Mouse (Mus musculus) erythroid progenitor cell, adult 5-6 weeks (primary cell): ENCODE measurements around the gene Shank2. TPM values are rescaled to one million over a fixed set of nuclear protein-coding genes. Genes with fewer than 3 reads are reported as not detected.

Source experiments
- ATAC-seq: replicated peaks from 2 replicates; pipeline ENCODE4 v1.8.0; 2016; ENCODE audit warnings: moderate number of reproducible peaks, mild to moderate bottlenecking, moderate TSS enrichment, inconsistent platforms; ENCODE audit not compliant: poor library complexity, low FRiP score, severe bottlenecking
- total RNA-seq, 2 experiments: library from RNA; stranded (forward) in 1 of 2; stranded (reverse) in 1 of 2; fragments of 150-400 nt in 1 of 2; fragments of 186-747, 209-891 nt in 1 of 2; gene quantifications; 2 replicates each; pipeline versions ENCODE4 v1.2.3 to v1.2.4; 2015 to 2017; ENCODE audit warnings: low replicate concordance in 2 of 2

The Shank2 gene
- total RNA-seq, 2 experiments from 2014 or later = 1.3 TPM; not detected in 1

GRCm38 (mm10) chr7:144153124-144153523 is 151.4 kb downstream of the Shank2 start:
- no peak for ATAC-seq

GRCm38 (mm10) chr7:144153682-144154081 is 152.0 kb downstream of the Shank2 start:
- no peak for ATAC-seq

- ATAC-seq = no peak
These were observed 156.2 kb downstream of the Shank2 start for GRCm38 (mm10) chr7:144157936-144158335.

- ATAC-seq = no peak
These were observed 157.8 kb downstream of the Shank2 start for GRCm38 (mm10) chr7:144159556-144159955.

DNA sequence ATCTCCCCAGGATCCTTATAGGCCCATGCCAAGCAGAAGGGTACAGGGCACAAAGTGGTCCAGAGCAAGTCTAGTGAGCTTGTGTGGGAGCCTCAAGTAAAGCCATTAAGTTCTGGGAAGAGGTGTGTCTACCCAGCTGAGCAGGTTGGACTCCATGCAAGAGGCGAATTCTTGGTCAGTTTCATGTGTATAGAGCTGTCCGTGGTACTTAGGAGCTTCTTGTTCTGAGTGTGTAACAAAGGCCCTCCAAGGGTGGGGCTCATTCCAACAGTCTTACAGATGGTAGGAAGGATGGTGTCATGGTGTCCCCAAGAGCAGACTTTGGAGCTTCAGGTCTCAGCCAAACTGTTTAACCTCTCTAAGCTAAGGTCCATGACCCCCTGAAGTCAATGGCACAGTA is 158.3 kb downstream of the Shank2 start:
- no peak for ATAC-seq

DNA sequence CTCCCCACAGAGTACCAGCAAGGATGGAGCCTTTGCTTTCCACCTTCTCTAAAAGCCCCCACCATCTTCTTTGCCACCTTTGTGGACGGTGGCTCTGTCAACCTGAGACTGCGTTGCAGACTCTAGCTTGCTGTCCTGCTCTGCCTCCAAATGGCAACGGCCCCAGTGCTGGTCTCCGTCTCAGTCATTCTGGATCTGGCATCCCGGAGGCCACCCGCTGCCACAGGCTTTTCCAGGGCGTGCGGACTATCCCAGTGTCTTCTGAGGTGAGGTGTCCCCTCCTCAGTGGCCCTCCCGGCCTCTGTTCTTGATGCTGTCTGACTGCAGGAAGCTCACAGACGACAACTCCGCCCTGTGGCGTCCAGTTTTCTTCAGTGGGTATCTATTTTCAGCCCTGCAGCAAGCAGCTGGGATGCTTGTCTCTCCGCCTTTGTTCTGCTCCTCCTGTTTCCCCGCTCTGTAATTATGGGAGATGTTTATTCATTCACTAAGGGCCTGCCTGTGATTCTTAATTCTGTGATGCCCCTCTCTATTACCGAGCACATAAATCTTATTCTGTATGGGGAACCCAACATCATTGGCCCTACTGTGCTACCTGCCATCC is 159.0 kb downstream of the Shank2 start:
- ATAC-seq = no peak

DNA sequence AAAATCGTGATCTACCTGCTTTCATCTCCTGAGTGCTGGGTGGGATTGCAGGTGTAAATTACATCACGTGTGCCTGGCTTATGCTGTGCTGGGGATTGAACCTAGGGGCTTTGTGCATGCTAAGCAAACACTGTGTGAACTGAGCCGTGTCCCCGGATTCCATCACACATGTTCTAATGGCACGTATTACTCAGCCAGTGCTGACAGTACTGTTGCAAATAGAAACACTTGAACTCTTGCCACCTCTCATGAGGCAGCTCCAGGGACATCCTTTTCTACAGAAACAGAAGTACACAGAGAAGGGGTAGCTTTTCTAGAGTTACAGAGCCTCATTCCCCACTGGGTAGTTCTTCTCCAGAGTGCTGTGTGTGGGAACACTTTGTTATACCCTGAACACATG is 168.5 kb downstream of the Shank2 start:
- no peak for ATAC-seq

DNA sequence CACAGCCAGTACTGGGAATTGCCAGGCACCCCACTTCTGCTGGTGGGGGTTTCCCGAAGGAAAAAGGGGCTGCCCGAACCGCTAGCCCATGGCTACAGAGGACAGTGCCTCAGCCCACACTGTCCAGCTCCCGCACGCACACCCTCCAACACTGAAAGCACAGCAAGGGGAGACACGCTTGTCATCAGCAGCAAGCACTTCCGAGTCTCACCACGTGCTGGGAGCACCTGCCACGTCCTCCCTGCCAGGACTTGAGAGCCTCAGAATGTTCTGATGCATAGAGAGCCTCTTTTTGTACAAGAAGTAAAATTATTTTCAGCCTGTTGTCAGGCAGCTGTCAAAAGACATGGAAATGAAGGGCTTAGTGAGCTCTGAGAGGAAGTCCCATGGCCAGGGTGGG is 169.0 kb downstream of the Shank2 start:
- ATAC-seq = no peak

- no peak for ATAC-seq
These were observed 172.1 kb downstream of the Shank2 start for GRCm38 (mm10) chr7:144173869-144174268.

DNA sequence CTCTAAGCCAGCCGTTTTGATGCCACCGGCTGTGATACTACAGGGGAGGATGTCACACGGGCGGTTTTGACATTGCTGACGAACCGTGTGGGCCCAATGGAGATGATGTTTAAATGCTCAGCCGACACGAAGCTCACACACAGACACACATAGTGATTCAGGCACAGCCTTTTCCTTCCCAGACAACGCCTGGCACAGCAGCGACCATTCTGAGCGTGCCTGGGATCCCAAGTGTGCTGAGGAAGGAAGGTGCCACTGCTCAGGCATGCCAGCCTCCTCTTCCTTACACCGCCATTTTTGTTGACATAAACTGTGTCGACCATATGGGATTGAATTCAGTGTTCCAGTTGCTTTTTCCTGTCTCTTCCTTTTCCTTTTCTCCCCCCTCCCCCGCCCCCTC is 172.6 kb downstream of the Shank2 start:
- no peak for ATAC-seq

GRCm38 (mm10) chr7:144175025-144175424 is 173.3 kb downstream of the Shank2 start:
- no peak for ATAC-seq

GRCm38 (mm10) chr7:144175481-144176233 is 173.9 kb downstream of the Shank2 start:
- ATAC-seq = no peak

DNA sequence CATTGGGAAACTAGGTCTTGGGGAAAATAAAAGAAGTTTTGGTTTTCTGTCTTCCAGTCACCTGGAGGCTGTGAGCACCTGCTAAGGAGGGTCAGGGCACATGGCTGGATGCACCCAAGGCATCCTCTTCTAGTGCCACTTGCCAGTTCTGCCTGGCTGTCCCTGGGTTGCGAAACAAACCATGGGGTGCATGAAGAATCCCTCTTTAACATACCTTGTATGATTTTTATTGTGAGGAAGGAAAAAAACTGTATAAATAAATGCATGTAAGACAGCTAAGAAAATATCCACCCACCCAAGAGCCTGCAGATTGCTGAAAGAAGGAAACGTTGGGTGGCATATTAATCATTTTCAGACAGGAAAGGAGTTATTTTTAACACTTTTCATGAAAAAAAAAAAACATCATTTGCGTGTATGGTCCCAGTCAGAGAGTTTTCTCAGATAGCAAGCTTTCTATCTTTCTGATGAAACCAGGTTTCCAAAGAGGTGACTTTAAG is 174.6 kb downstream of the Shank2 start:
- ATAC-seq = no peak

DNA sequence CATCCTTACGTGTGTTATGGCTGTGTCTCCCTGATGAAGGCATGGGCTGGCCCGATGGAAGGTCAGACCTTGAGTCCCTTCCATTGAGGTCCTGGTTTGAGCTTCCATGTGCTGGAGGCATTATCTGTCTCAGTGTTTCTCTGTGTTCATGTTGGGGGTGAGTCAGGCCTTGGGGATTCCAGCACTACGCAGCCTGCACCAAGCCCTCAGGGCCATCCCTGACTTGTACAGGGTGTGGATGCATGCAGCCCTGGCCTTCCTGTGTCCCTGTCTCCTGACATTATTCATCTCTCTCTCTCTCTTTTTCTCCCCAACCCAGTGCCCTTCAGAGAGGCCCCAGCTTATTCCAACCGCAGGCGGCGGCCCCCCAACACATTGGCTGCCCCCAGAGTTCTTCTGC is 177.7 kb downstream of the Shank2 start:
- ATAC-seq = no peak

DNA sequence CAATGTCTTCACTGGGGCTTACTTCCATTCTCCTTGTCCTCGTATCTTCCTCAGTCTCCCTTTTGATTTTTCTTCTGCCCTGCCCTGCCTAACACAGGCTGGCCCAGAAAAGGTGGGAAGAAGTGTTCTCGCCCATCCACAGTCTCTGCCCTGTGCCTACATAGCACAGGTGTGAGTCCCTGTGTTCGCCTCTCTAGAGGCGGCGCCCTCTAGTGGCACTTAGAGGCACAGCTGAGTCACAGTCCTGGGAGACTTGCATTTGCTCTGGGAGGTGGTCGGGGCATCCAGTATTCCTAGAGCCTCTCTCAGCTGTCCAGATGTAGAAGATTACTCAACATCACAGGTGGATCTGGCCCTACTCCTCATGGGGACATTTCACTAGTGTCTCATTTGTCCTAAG is 179.2 kb downstream of the Shank2 start:
- no peak; the same call in 1 of the 2 replicates for ATAC-seq

GRCm38 (mm10) chr7:144187869-144188430 is 186.2 kb downstream of the Shank2 start:
- no peak for ATAC-seq

DNA sequence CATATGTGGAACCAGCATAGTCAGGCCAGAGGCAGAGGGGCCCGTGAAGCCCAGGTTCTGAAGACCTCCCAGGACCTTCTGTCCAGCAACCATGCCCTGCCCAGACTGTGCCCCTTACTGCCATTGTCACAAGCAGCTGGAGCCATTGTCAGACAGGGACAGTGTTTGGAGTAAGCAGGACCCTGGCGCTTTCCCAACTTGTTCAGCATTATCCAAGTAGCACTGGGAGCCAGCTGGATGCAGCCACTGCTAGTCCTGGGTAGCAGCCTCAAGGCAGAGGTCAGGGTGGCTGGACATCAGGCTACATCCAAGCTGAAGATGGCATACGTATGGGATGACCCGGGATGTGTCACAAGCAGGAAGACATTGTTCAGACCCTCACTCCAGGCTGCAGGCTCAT is 187.7 kb downstream of the Shank2 start:
- ATAC-seq = no peak

- ATAC-seq = no peak
These were observed 196.8 kb downstream of the Shank2 start for GRCm38 (mm10) chr7:144198491-144198890.

DNA sequence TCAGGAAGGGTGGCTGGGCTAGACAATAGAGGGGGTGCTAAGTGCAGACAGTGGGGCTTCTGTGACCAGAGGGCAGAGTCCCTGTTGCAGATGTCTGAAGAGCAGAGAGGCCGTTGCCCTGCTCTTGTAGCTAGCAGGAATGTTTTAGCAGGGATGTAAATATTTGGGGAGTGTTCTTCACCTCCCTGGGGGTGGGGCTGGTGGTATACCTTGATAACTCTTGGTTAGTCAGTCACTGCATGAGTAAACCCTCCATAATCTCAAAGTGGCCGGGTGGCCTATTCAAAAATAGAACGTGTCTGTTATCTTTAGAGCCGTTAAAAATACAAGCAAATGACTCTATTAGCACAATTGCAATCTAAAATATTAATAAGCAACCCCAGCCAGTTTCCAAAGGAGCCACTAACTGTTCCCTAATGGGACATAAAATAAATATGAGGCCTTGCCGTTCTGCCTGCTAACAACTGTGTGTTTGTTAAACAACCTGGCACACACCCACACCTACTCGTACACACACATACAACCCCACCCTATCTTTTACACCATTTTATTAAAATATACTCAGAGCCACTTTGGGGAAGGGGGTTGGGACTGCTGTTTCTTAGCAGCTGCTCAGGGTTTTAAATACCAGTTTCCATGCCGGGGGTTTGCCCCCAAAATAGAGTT is 200.4 kb downstream of the Shank2 start:
- no peak for ATAC-seq

GRCm38 (mm10) chr7:144204290-144204689 is 202.6 kb downstream of the Shank2 start:
- no peak for ATAC-seq

DNA sequence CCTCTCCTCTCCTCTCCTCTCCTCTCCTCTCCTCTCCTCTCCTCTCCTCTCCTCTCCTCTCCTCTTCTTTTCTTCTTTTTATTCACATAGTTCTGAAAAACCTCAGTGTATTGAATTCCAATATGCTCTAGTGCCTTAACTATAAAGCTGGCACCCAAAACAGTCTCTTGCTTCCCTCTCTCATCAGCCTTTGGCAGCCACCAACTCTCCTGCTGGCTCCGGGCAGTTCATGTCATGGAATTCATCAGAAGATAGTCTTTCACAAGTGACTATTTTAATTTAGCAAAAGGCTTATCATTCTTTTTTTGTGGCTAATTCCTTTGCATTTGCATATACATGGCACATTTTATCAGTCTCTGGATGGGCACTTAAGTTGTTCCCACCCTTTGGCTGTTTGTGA is 203.4 kb downstream of the Shank2 start:
- ATAC-seq = no peak
